Mouse (Mus musculus): Measurements from ENCODE around the gene Cfap20. TPM values are rescaled to one million over a fixed set of nuclear protein-coding genes. Genes with fewer than 3 reads are reported as not detected.

Gene Cfap20
- polyA plus RNA-seq, 1 experiment from 2014 or later: 128 TPM

DNA sequence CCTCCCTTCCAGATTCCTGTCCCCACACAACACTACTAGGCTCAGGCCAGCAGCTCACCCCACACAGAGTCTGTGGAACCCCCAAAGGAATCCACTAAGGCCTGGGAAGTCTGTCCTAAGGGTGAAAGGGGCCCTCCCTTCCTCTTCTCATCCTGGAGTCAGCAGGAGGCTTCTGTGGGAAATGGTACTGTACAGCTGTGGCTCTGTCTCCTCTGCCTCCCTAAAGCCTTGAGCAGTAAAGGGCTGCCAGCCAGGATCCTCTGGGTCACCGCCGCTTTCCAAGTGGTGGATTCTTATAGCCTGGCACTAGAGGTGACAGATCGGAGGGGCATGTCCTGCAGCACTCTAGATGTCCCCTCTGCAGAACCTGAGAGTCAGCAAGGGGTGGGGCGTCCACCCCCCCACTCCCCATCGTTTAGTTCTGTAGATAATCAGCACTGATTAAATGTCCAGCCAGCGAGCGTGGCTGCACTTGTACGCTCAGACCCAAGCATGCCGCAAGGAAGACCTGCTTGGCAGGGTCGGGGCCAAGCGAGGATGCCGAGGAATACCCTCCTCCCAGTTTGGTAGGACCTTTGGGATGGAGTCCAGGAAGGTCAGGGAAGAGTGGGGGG, 61.2 kb downstream of the Cfap20 start:
- ATAC-seq (ENCODE audit: insufficient read depth, low FRiP score, low TSS enrichment): no peak
- no peak overlapping the region for H3K9ac ChIP-seq (ENCODE audit: low read length)
- H3K36me3 ChIP-seq (ENCODE audit: control insufficient read depth, insufficient read depth, low read length): no peaks in the 10 kb centered on the region
- no peak overlapping the region for H3K27ac ChIP-seq (ENCODE audit: low read depth, low read length)
- no peak overlapping the region for H3K4me2 ChIP-seq (ENCODE audit: low read depth)
- H3K9me3 ChIP-seq (ENCODE audit: control insufficient read depth, low read length): no peaks in the 10 kb centered on the region
- 92% methylated on average over 12 of the region's 12 CpGs for WGBS
- DNase-seq (ENCODE audit: low spot score): no peak
- H3K27me3 ChIP-seq (ENCODE audit: control insufficient read depth, insufficient read depth, low read length): no peaks in the 10 kb centered on the region
- no peak overlapping the region for H3K4me3 ChIP-seq (ENCODE audit: low read depth, low read length)
- no peaks in the 10 kb centered on the region for H3K4me1 ChIP-seq (ENCODE audit: control insufficient read depth, insufficient read depth, low read length)

Other genes starting within 250 kb of the Cfap20 start
- 6.3 and 7.4 TPM in 2 replicates for gene Kifc3, start 232.1 kb downstream of the Cfap20 start, polyA plus RNA-seq (2014; fragmentation: Nextera tagmentation; extraction: Ambion mirVana)
- 0.50 and 0.51 TPM in 2 replicates for gene Cngb1, start 128.3 kb downstream of the Cfap20 start, polyA plus RNA-seq (2014; fragmentation: Nextera tagmentation; extraction: Ambion mirVana)
- not detected in 2 replicates for gene Tepp, start 124.3 kb downstream of the Cfap20 start, polyA plus RNA-seq (2014; fragmentation: Nextera tagmentation; extraction: Ambion mirVana)
- gene Zfp319, start 102.9 kb downstream of the Cfap20 start, polyA plus RNA-seq (2014; fragmentation: Nextera tagmentation; extraction: Ambion mirVana): 12.7 and 13.4 TPM in 2 replicates
- 37.6 and 38.0 TPM in 2 replicates for gene Usb1, start 102.6 kb downstream of the Cfap20 start, polyA plus RNA-seq (2014; fragmentation: Nextera tagmentation; extraction: Ambion mirVana)
- gene Mmp15, start 82.6 kb downstream of the Cfap20 start, polyA plus RNA-seq (2014; fragmentation: Nextera tagmentation; extraction: Ambion mirVana): 20.2 and 21.1 TPM in 2 replicates
- gene Csnk2a2, start 55.2 kb upstream of the Cfap20 start, polyA plus RNA-seq (2014; fragmentation: Nextera tagmentation; extraction: Ambion mirVana): 16.7 and 18.3 TPM in 2 replicates
- 0.17 and 0.43 TPM in 2 replicates for gene Ccdc113, start 99.2 kb upstream of the Cfap20 start, polyA plus RNA-seq (2014; fragmentation: Nextera tagmentation; extraction: Ambion mirVana)
- not detected in 2 replicates for gene Prss54, start 141.5 kb upstream of the Cfap20 start, polyA plus RNA-seq (2014; fragmentation: Nextera tagmentation; extraction: Ambion mirVana)
- gene Gins3, start 198.6 kb upstream of the Cfap20 start, polyA plus RNA-seq (2014; fragmentation: Nextera tagmentation; extraction: Ambion mirVana): 23.5 and 24.3 TPM in 2 replicates
- 69.5 and 87.3 TPM in 2 replicates for gene Ndrg4, start 242.1 kb upstream of the Cfap20 start, polyA plus RNA-seq (2014; fragmentation: Nextera tagmentation; extraction: Ambion mirVana)